Mouse (Mus musculus): ENCODE measurements around the gene Itpkb. TPM values are rescaled to one million over a fixed set of nuclear protein-coding genes. Genes with fewer than 3 reads are reported as not detected.

The Itpkb gene
- polyA plus RNA-seq, 1 experiment from 2014 or later: 8.3 TPM

GRCm38 (mm10) chr1:180313517-180314440, 16.5 kb upstream of the Itpkb start:
- peak overlapping the region; percentile 46 for H3K4me2 ChIP-seq (replicated peaks; ENCODE audit: low read depth, low read length)
- no peak overlapping the region for H3K27ac ChIP-seq (ENCODE audit: low read length)
- WGBS: 14% methylated on average over 20 of the region's 20 CpGs
- H3K4me1 ChIP-seq (ENCODE audit: insufficient read depth, low read length): peaks cover 13% of the 10 kb centered on the region
- H3K9ac ChIP-seq (replicated peaks; ENCODE audit: low read length): no peak overlapping the region; the same call in 1 of the 2 replicates
- no peaks in the 10 kb centered on the region for H3K27me3 ChIP-seq (ENCODE audit: insufficient read depth, low read length)
- no peaks in the 10 kb centered on the region for H3K36me3 ChIP-seq (ENCODE audit: insufficient read depth, low read length)
- peak; percentile 90 for ATAC-seq (ENCODE audit: low FRiP score, low TSS enrichment)
- peak overlapping the region; percentile 26 for H3K4me3 ChIP-seq (ENCODE audit: low read length)
- H3K9me3 ChIP-seq (ENCODE audit: low read length): no peaks in the 10 kb centered on the region

GRCm38 (mm10) chr1:180314641-180315040, 15.6 kb upstream of the Itpkb start:
- no peak overlapping the region for H3K4me2 ChIP-seq (replicated peaks; ENCODE audit: low read depth, low read length)
- ATAC-seq (ENCODE audit: low FRiP score, low TSS enrichment): no peak
- H3K27me3 ChIP-seq (ENCODE audit: insufficient read depth, low read length): no peaks in the 10 kb centered on the region
- no peak overlapping the region for H3K4me3 ChIP-seq (ENCODE audit: low read length)
- 82% methylated on average over 11 of the region's 11 CpGs for WGBS
- H3K4me1 ChIP-seq (ENCODE audit: insufficient read depth, low read length): peaks cover 13% of the 10 kb centered on the region
- no peak overlapping the region for H3K27ac ChIP-seq (ENCODE audit: low read length)
- no peaks in the 10 kb centered on the region for H3K36me3 ChIP-seq (ENCODE audit: insufficient read depth, low read length)
- H3K9me3 ChIP-seq (ENCODE audit: low read length): no peaks in the 10 kb centered on the region
- H3K9ac ChIP-seq (replicated peaks; ENCODE audit: low read length): no peak overlapping the region

GRCm38 (mm10) chr1:180315127-180315526, 15.2 kb upstream of the Itpkb start:
- Histone ChIP-seq H3K9me3 (ENCODE audit: low read length) (no peaks in the 10 kb centered on the region), H3K9ac (replicated peaks; ENCODE audit: low read length) (no peak overlapping the region), H3K36me3 (ENCODE audit: insufficient read depth, low read length) (no peaks in the 10 kb centered on the region), H3K4me2 (replicated peaks; ENCODE audit: low read depth, low read length) (no peak overlapping the region), H3K4me3 (ENCODE audit: low read length) (no peak overlapping the region), H3K27ac (ENCODE audit: low read length) (no peak overlapping the region), H3K27me3 (ENCODE audit: insufficient read depth, low read length) (no peaks in the 10 kb centered on the region), H3K4me1 (ENCODE audit: insufficient read depth, low read length) (peaks cover 16% of the 10 kb centered on the region)
- 74% methylated on average over 3 of the region's 3 CpGs for WGBS
- no peak for ATAC-seq (ENCODE audit: low FRiP score, low TSS enrichment)

- H3K4me1 ChIP-seq (ENCODE audit: insufficient read depth, low read length): peaks cover 14% of the 10 kb centered on the region
- H3K9ac ChIP-seq (replicated peaks; ENCODE audit: low read length): no peak overlapping the region
- H3K4me3 ChIP-seq (ENCODE audit: low read length): no peak overlapping the region
- H3K27ac ChIP-seq (ENCODE audit: low read length): no peak overlapping the region
- H3K36me3 ChIP-seq (ENCODE audit: insufficient read depth, low read length): no peaks in the 10 kb centered on the region
- 80% methylated on average over 4 of the region's 4 CpGs for WGBS
- H3K4me2 ChIP-seq (replicated peaks; ENCODE audit: low read depth, low read length): no peak overlapping the region
- no peaks in the 10 kb centered on the region for H3K9me3 ChIP-seq (ENCODE audit: low read length)
- H3K27me3 ChIP-seq (ENCODE audit: insufficient read depth, low read length): no peaks in the 10 kb centered on the region
- no peak for ATAC-seq (ENCODE audit: low FRiP score, low TSS enrichment)
Observed at GRCm38 (mm10) chr1:180317450-180317849, 12.8 kb upstream of the Itpkb start.

- H3K4me1 ChIP-seq (ENCODE audit: insufficient read depth, low read length): peaks cover 8% of the 10 kb centered on the region; the same call in 1 of the 2 replicates
- no peak overlapping the region for H3K4me3 ChIP-seq (ENCODE audit: low read length)
- 77% methylated on average over 5 of the region's 5 CpGs for WGBS
- no peaks in the 10 kb centered on the region for H3K27me3 ChIP-seq (ENCODE audit: insufficient read depth, low read length)
- H3K9me3 ChIP-seq (ENCODE audit: low read length): no peaks in the 10 kb centered on the region
- H3K9ac ChIP-seq (replicated peaks; ENCODE audit: low read length): no peak overlapping the region
- no peak overlapping the region for H3K27ac ChIP-seq (ENCODE audit: low read length)
- H3K4me2 ChIP-seq (replicated peaks; ENCODE audit: low read depth, low read length): no peak overlapping the region
- no peaks in the 10 kb centered on the region for H3K36me3 ChIP-seq (ENCODE audit: insufficient read depth, low read length)
- ATAC-seq (ENCODE audit: low FRiP score, low TSS enrichment): no peak
Observed at GRCm38 (mm10) chr1:180318407-180318806, 11.9 kb upstream of the Itpkb start.

GRCm38 (mm10) chr1:180319895-180320294, 10.4 kb upstream of the Itpkb start:
- H3K4me3 ChIP-seq (ENCODE audit: low read length): no peak overlapping the region
- H3K9me3 ChIP-seq (ENCODE audit: low read length): no peaks in the 10 kb centered on the region
- 0 out of 2 replicates have a peak, but pooled peaks cover 4% of the 10 kb centered on the region for H3K4me1 ChIP-seq (ENCODE audit: insufficient read depth, low read length)
- H3K36me3 ChIP-seq (ENCODE audit: insufficient read depth, low read length): no peaks in the 10 kb centered on the region
- H3K4me2 ChIP-seq (replicated peaks; ENCODE audit: low read depth, low read length): no peak overlapping the region
- ATAC-seq (ENCODE audit: low FRiP score, low TSS enrichment): peak; percentile 50; the same call in 1 of the 2 replicates
- WGBS: 18% methylated on average over 10 of the region's 10 CpGs
- H3K27me3 ChIP-seq (ENCODE audit: insufficient read depth, low read length): no peaks in the 10 kb centered on the region
- H3K9ac ChIP-seq (replicated peaks; ENCODE audit: low read length): no peak overlapping the region
- no peak overlapping the region for H3K27ac ChIP-seq (ENCODE audit: low read length)

GRCm38 (mm10) chr1:180322896-180323295, 7.4 kb upstream of the Itpkb start:
- Histone ChIP-seq H3K4me2 (replicated peaks; ENCODE audit: low read depth, low read length) (no peak overlapping the region), H3K36me3 (ENCODE audit: insufficient read depth, low read length) (no peaks in the 10 kb centered on the region), H3K9ac (replicated peaks; ENCODE audit: low read length) (no peak overlapping the region; the same call in 1 of the 2 replicates), H3K27me3 (ENCODE audit: insufficient read depth, low read length) (no peaks in the 10 kb centered on the region), H3K9me3 (ENCODE audit: low read length) (no peaks in the 10 kb centered on the region), H3K27ac (ENCODE audit: low read length) (no peak overlapping the region), H3K4me1 (ENCODE audit: insufficient read depth, low read length) (0 out of 2 replicates have a peak, but pooled peaks cover 4% of the 10 kb centered on the region), H3K4me3 (ENCODE audit: low read length) (no peak overlapping the region)
- no peak for ATAC-seq (ENCODE audit: low FRiP score, low TSS enrichment)
- 94% methylated on average over 3 of the region's 3 CpGs for WGBS

- WGBS: 86% methylated on average over 5 of the region's 5 CpGs
- no peak overlapping the region for H3K9ac ChIP-seq (replicated peaks; ENCODE audit: low read length)
- 0 out of 2 replicates have a peak, but pooled peaks cover 4% of the 10 kb centered on the region for H3K4me1 ChIP-seq (ENCODE audit: insufficient read depth, low read length)
- no peak overlapping the region for H3K4me3 ChIP-seq (ENCODE audit: low read length)
- H3K27me3 ChIP-seq (ENCODE audit: insufficient read depth, low read length): no peaks in the 10 kb centered on the region
- no peak overlapping the region for H3K4me2 ChIP-seq (replicated peaks; ENCODE audit: low read depth, low read length)
- H3K27ac ChIP-seq (ENCODE audit: low read length): no peak overlapping the region
- no peaks in the 10 kb centered on the region for H3K36me3 ChIP-seq (ENCODE audit: insufficient read depth, low read length)
- ATAC-seq (ENCODE audit: low FRiP score, low TSS enrichment): no peak
- H3K9me3 ChIP-seq (ENCODE audit: low read length): no peaks in the 10 kb centered on the region
Observed at GRCm38 (mm10) chr1:180323491-180323890, 6.8 kb upstream of the Itpkb start.

- Histone ChIP-seq H3K9me3 (ENCODE audit: low read length) (no peaks in the 10 kb centered on the region), H3K9ac (replicated peaks; ENCODE audit: low read length) (no peak overlapping the region), H3K4me1 (ENCODE audit: insufficient read depth, low read length) (peaks cover 11% of the 10 kb centered on the region), H3K27ac (ENCODE audit: low read length) (no peak overlapping the region), H3K36me3 (ENCODE audit: insufficient read depth, low read length) (no peaks in the 10 kb centered on the region), H3K4me3 (ENCODE audit: low read length) (no peak overlapping the region), H3K27me3 (ENCODE audit: insufficient read depth, low read length) (no peaks in the 10 kb centered on the region), H3K4me2 (replicated peaks; ENCODE audit: low read depth, low read length) (no peak overlapping the region)
- 90% methylated on average over 4 of the region's 4 CpGs for WGBS
- no peak for ATAC-seq (ENCODE audit: low FRiP score, low TSS enrichment)
Observed at GRCm38 (mm10) chr1:180324271-180324670, 6.0 kb upstream of the Itpkb start.
